Mouse (Mus musculus): ENCODE measurements around the gene Med8.

DNA sequence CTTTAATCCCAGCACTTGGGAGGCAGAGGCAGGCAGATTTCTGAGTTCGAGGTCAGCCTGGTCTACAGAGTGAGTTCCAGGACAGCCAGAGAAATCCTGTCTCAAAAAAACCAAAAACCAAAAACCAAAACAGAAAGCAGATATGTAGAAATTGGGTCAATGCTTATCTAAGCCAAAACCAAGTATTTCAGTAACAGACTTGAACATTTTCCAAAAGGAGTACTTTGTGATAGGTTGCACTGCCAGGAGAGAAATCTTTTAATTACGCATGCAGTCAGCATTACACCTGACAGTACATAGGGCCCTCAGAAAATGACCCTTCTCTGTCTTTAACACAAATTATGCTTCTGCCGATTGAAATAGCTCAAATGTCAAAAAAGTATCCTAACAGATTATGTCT lies 7.7 kb upstream of the Med8 start:
- TF ChIP-seq CTCF (IDR thresholded peaks at IDR 0.05; ENCODE audit: borderline replicate concordance, insufficient read depth, low read depth, low read length): no peak
- no peak for TF ChIP-seq POLR2A (IDR thresholded peaks at IDR 0.05; ENCODE audit: borderline replicate concordance, insufficient read depth, low read length)

All from cerebellum, adult 2 months (tissue).